Mouse (Mus musculus) B cell, adult 2 months (primary cell): ENCODE data around the gene Aass.

Experiments
- DNase-seq, 2 experiments: peaks; one replicate each; pipeline ENCODE4 v3.0.0; 2022

Aass gene

GRCm38 (mm10) chr6:23048836-23049235, 84.0 kb downstream of the Aass start:
- DNase-seq = no peak

DNA sequence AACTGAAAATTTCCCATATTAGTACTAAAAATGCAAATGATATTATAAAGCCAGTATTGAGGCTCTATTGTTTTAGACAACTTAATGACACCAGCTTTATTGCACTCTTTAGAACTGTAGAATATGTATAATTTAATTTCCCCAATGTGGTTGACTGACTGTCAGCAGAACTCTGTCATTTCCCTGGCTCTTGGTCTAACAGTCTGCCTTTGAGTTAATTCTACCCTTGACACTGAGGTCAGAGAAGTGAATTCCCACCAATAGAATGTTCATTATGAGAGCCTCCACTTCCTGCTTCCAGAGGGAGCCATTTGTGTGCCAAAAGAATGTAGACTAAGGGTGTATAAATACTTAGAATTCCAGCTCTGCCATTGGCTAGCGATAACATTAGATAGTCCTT, 104.5 kb downstream of the Aass start:
- DNase-seq = no peak
